Mouse (Mus musculus) midbrain, embryonic 13.5 days (tissue): ENCODE results near the gene Tspan17. TPM values are rescaled to one million over a fixed set of nuclear protein-coding genes. Genes with fewer than 3 reads are reported as not detected.

ENCODE experiments used
- ATAC-seq: fragments of 200-750 bp; cut with Nextera tagmentation; 2 replicates; pipeline ENCODE4 v1.8.0; 2017; ENCODE audit warnings: mild to moderate bottlenecking, moderate TSS enrichment, moderate library complexity
- H3K27ac ChIP-seq: fragments of 300-500 bp; sonication (generic); 2 replicates; pipeline ENCODE4 v1.5.1; 2015; ENCODE audit warnings: inconsistent platforms, mild to moderate bottlenecking, moderate library complexity
- H3K27me3 ChIP-seq: fragments of 300-500 bp; sonication (generic); 2 replicates; pipeline ENCODE4 v1.6.1; 2015; ENCODE audit warnings: mild to moderate bottlenecking, inconsistent platforms
- H3K36me3 ChIP-seq: fragments of 300-500 bp; sonication (generic); 2 replicates; pipeline ENCODE4 v1.6.1; 2015; ENCODE audit warnings: mild to moderate bottlenecking, inconsistent platforms
- H3K4me1 ChIP-seq: fragments of 300-500 bp; sonication (generic); replicated peaks from 2 replicates; pipeline ENCODE4 v1.6.1; 2015; ENCODE audit warnings: inconsistent platforms
- H3K4me2 ChIP-seq: fragments of 300-500 bp; sonication (generic); replicated peaks from 2 replicates; pipeline ENCODE4 v1.6.1; 2015; ENCODE audit warnings: moderate library complexity, mild to moderate bottlenecking, inconsistent platforms
- H3K4me3 ChIP-seq: fragments of 300-500 bp; sonication (generic); replicated peaks from 2 replicates; pipeline ENCODE4 v1.5.1; 2015; ENCODE audit warnings: mild to moderate bottlenecking, inconsistent platforms
- H3K9ac ChIP-seq: fragments of 300-500 bp; sonication (generic); replicated peaks from 2 replicates; pipeline ENCODE4 v1.6.1; 2015; ENCODE audit warnings: mild to moderate bottlenecking, inconsistent platforms
- H3K9me3 ChIP-seq: fragments of 300-500 bp; sonication (generic); 2 replicates; pipeline ENCODE4 v1.6.1; 2016; ENCODE audit warnings: mild to moderate bottlenecking, inconsistent platforms
- WGBS: fragments of 180-500 bp; shearing (Covaris S2); methylation state at CpG from one replicate; pipeline ENCODE4 v1.1.7; 2015; 5-methylcytosine and 5-hydroxymethylcytosine counted together
- polyA plus RNA-seq: library from polyadenylated mRNA; unstranded; fragments of >200 nt; fragmentation: Nextera tagmentation; extraction: Ambion mirVana; gene quantifications from 2 replicates; pipeline ENCODE4 v1.2.1, GENCODE M21; 2015

Tspan17 gene
- polyA plus RNA-seq, 1 experiment from 2014 or later: 30.5 TPM

GRCm38 (mm10) chr13:54797861-54798643 is 8.9 kb downstream of the Tspan17 start:
- Histone ChIP-seq H3K4me1 (no peaks in the 10 kb centered on the region), H3K4me2 (no peak overlapping the region), H3K27me3 (peaks cover 30% of the 10 kb centered on the region; the same call in 1 of the 2 replicates), H3K9ac (no peak overlapping the region), H3K27ac (no peak overlapping the region), H3K36me3 (no peaks in the 10 kb centered on the region), H3K4me3 (no peak overlapping the region), H3K9me3 (no peaks in the 10 kb centered on the region; the same call in 1 of the 2 replicates)
- no peak for ATAC-seq
- 81% methylated on average over 16 of the region's 16 CpGs for WGBS

DNA sequence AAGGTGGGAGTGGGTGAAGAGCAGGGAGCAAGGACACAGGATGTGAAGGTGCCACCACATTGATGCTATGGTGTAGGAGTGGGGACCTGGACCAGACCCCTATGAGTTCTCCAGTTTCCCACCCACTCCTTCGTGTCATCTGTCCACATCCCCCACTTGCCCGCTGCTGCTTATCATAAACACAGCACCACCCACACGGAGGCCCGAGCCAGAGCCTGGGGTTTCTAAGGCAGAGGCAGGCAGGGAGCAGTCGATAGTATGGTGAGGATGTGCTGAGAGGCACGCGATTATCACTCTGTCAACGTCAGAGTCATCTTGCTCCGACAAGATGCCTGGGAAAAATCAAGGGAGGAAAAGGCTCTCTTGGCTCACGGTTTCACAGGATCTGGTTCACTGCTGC is 9.6 kb downstream of the Tspan17 start:
- WGBS: 79% methylated on average over 10 of the region's 10 CpGs
- H3K4me1 ChIP-seq: no peaks in the 10 kb centered on the region
- no peaks in the 10 kb centered on the region; the same call in 1 of the 2 replicates for H3K9me3 ChIP-seq
- peaks cover 30% of the 10 kb centered on the region; the same call in 1 of the 2 replicates for H3K27me3 ChIP-seq
- ATAC-seq: no peak
- no peak overlapping the region for H3K9ac ChIP-seq
- H3K27ac ChIP-seq: no peak overlapping the region
- H3K36me3 ChIP-seq: no peaks in the 10 kb centered on the region
- H3K4me3 ChIP-seq: no peak overlapping the region
- H3K4me2 ChIP-seq: no peak overlapping the region

DNA sequence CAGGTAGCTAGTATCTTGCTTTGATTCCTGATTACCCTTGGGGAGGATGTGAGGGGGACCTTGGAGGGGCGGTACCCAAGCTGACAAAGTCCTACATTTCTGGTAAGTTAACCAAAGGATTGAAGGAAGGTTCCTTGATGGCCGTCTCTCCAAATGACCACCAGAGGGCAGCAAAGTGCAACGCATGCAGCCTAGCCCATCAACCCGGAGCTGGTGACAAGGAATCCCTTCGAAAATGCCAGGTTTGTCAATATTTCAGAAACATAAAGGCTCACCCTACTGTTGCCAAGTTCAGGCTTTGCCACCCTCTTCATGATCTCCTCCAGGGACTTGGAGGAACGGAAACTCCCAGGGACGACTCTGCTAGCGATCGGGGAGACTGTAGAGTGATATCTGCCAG is 10.5 kb downstream of the Tspan17 start:
- WGBS: 22% methylated on average over 9 of the region's 9 CpGs
- Histone ChIP-seq H3K9me3 (no peaks in the 10 kb centered on the region; the same call in 1 of the 2 replicates), H3K4me3 (no peak overlapping the region), H3K4me1 (no peaks in the 10 kb centered on the region), H3K36me3 (no peaks in the 10 kb centered on the region), H3K9ac (no peak overlapping the region), H3K4me2 (no peak overlapping the region), H3K27ac (no peak overlapping the region), H3K27me3 (peaks cover 34% of the 10 kb centered on the region; the same call in 1 of the 2 replicates)
- peak; percentile 53; the same call in 1 of the 2 replicates for ATAC-seq

GRCm38 (mm10) chr13:54800206-54800605 is 11.0 kb downstream of the Tspan17 start:
- 83% methylated on average over 4 of the region's 4 CpGs for WGBS
- Histone ChIP-seq H3K27ac (no peak overlapping the region), H3K9ac (no peak overlapping the region), H3K9me3 (no peaks in the 10 kb centered on the region; the same call in 1 of the 2 replicates), H3K36me3 (no peaks in the 10 kb centered on the region), H3K27me3 (peaks cover 34% of the 10 kb centered on the region; the same call in 1 of the 2 replicates), H3K4me2 (no peak overlapping the region), H3K4me1 (no peaks in the 10 kb centered on the region), H3K4me3 (no peak overlapping the region)
- ATAC-seq: no peak

GRCm38 (mm10) chr13:54803010-54803409 is 13.8 kb downstream of the Tspan17 start:
- Histone ChIP-seq H3K9me3 (no peaks in the 10 kb centered on the region; the same call in 1 of the 2 replicates), H3K4me1 (peaks cover 13% of the 10 kb centered on the region), H3K9ac (no peak overlapping the region), H3K4me3 (no peak overlapping the region), H3K27ac (no peak overlapping the region), H3K4me2 (no peak overlapping the region), H3K27me3 (peaks cover 24% of the 10 kb centered on the region), H3K36me3 (no peaks in the 10 kb centered on the region)
- WGBS: 80% methylated on average over 6 of the region's 6 CpGs
- no peak for ATAC-seq

DNA sequence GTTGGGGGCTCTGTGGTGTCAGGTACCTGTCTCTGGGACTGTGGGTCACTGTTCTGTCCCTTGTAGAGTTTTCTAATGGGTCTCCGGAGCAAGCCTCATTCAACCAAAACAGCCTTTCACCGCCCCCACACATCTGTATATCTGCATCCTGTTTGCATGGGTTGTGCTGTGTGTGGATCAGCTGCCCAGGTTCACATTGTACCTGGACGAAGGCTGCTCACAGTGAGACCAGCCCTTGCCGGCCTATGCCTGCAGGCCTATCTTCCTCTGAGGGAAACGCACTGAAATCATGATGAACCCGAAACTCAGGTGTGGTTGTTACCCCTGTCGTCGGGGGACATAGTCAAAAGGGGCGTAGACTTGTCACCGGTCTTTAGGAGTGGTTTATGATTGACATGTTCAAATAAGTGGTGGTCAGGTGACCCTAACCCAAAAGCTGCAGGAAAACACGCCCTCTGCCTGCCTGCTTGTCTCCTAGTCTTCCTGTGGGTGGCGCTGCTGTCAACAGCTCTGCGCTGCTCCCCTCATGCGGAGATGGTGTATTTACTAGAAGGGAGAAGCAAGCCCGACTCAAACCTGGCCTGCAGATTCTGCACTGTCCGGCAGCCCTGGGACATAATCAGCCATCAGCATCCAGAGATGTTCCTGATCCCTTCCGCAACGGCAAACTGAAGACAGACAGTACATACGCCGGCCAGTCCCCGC is 16.1 kb downstream of the Tspan17 start:
- H3K9me3 ChIP-seq: no peaks in the 10 kb centered on the region; the same call in 1 of the 2 replicates
- 40% methylated on average over 21 of the region's 21 CpGs for WGBS
- peaks cover 17% of the 10 kb centered on the region for H3K27me3 ChIP-seq
- peak; percentile 37; the same call in 1 of the 2 replicates for ATAC-seq
- no peak overlapping the region for H3K9ac ChIP-seq
- no peaks in the 10 kb centered on the region for H3K36me3 ChIP-seq
- H3K4me1 ChIP-seq: peaks cover 13% of the 10 kb centered on the region
- no peak overlapping the region for H3K27ac ChIP-seq
- H3K4me2 ChIP-seq: no peak overlapping the region
- no peak overlapping the region for H3K4me3 ChIP-seq

DNA sequence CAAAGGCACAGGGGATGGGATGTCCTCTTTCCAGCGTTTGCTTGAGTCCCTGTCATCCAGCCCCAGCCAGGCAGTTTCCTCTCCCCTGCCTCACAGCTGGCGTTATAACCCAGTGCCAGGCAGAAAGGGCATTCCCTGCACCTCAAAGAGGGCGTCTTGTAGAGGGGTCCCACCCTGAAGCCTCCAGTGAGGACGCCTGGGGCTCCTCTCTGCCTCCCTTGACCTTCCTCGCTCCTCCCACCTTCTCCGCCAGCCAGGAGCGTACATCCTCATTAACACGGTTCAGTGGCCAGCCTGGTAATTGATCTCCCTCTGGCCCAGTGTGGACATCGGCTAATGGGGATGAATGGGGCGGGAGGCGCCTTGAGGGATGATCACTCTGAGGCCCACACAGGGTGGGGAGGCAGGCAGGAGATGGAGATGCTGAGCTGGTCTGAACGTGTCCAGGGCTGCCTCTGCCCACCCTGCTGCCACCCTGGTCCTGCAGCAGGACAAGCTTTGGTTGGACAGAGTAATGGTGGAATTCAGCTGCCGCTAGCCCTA is 17.3 kb downstream of the Tspan17 start:
- H3K4me1 ChIP-seq: peaks cover 13% of the 10 kb centered on the region
- 0 out of 2 replicates have a peak overlapping the region, but pooled peaks have one; percentile 36 for H3K27ac ChIP-seq
- H3K4me2 ChIP-seq: no peak overlapping the region
- no peak overlapping the region for H3K4me3 ChIP-seq
- no peak for ATAC-seq
- no peak overlapping the region for H3K9ac ChIP-seq
- no peaks in the 10 kb centered on the region for H3K36me3 ChIP-seq
- 18% methylated on average over 13 of the region's 13 CpGs for WGBS
- H3K27me3 ChIP-seq: peaks cover 12% of the 10 kb centered on the region
- no peaks in the 10 kb centered on the region; the same call in 1 of the 2 replicates for H3K9me3 ChIP-seq

DNA sequence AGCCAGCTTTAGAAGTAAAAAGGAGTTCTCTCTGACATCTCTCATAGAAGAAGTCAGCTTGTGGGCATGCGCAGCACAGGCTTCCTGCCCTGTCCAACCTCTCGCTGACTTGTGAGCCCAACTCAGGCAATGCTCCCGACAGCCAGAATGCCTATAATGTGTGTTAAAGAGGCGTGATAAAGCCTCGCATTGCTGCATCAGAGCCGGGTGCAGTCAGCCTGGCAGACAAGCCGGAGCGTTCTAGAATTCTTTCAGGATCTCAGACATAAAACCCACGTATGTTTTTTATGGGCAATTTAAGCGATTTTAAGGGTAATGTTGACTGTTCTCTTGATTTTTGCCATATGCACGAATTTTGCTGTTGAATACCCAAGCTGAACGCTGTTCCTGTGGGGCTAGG is 18.9 kb downstream of the Tspan17 start:
- H3K27ac ChIP-seq: no peak overlapping the region
- H3K4me1 ChIP-seq: peaks cover 13% of the 10 kb centered on the region
- no peaks in the 10 kb centered on the region for H3K9me3 ChIP-seq
- peaks cover 12% of the 10 kb centered on the region for H3K27me3 ChIP-seq
- H3K9ac ChIP-seq: no peak overlapping the region
- no peaks in the 10 kb centered on the region for H3K36me3 ChIP-seq
- no peak overlapping the region for H3K4me2 ChIP-seq
- no peak for ATAC-seq
- no peak overlapping the region for H3K4me3 ChIP-seq
- WGBS: 74% methylated on average over 12 of the region's 12 CpGs

- ATAC-seq: no peak
- Histone ChIP-seq H3K4me3 (no peak overlapping the region), H3K27ac (no peak overlapping the region), H3K9ac (no peak overlapping the region), H3K4me2 (no peak overlapping the region), H3K27me3 (peaks cover 8% of the 10 kb centered on the region), H3K4me1 (peaks cover 3% of the 10 kb centered on the region), H3K36me3 (no peaks in the 10 kb centered on the region), H3K9me3 (no peaks in the 10 kb centered on the region)
- 80% methylated on average over 7 of the region's 7 CpGs for WGBS
These were observed 22.3 kb downstream of the Tspan17 start for GRCm38 (mm10) chr13:54811476-54811875.

- ATAC-seq: no peak
- no peak overlapping the region for H3K4me2 ChIP-seq
- H3K27ac ChIP-seq: no peak overlapping the region
- no peaks in the 10 kb centered on the region for H3K9me3 ChIP-seq
- H3K27me3 ChIP-seq: peaks cover 4% of the 10 kb centered on the region
- H3K4me1 ChIP-seq: peaks cover 4% of the 10 kb centered on the region
- H3K9ac ChIP-seq: no peak overlapping the region
- H3K36me3 ChIP-seq: no peaks in the 10 kb centered on the region
- WGBS: 88% methylated on average over 9 of the region's 9 CpGs
- no peak overlapping the region for H3K4me3 ChIP-seq
These were observed 24.2 kb downstream of the Tspan17 start for GRCm38 (mm10) chr13:54813381-54813780.

- H3K4me2 ChIP-seq: peak overlapping the region; percentile 21
- ATAC-seq: peak; percentile 75
- no peak overlapping the region; the same call in 1 of the 2 replicates for H3K9ac ChIP-seq
- H3K4me1 ChIP-seq: peaks cover 14% of the 10 kb centered on the region
- H3K9me3 ChIP-seq: no peaks in the 10 kb centered on the region
- peak overlapping the region; percentile 78 for H3K27ac ChIP-seq
- WGBS: 11% methylated on average over 17 of the region's 17 CpGs
- H3K36me3 ChIP-seq: no peaks in the 10 kb centered on the region
- H3K4me3 ChIP-seq: no peak overlapping the region
- H3K27me3 ChIP-seq: 0 out of 2 replicates have a peak, but pooled peaks cover 5% of the 10 kb centered on the region
These were observed 29.4 kb downstream of the Tspan17 start for GRCm38 (mm10) chr13:54818399-54819254.
